Mouse (Mus musculus): Measurements from ENCODE around the gene Cd86. TPM values are rescaled to one million over a fixed set of nuclear protein-coding genes. Genes with fewer than 3 reads are reported as not detected.

The Cd86 gene
- polyA plus RNA-seq, 1 experiment: 31.7 TPM

DNA sequence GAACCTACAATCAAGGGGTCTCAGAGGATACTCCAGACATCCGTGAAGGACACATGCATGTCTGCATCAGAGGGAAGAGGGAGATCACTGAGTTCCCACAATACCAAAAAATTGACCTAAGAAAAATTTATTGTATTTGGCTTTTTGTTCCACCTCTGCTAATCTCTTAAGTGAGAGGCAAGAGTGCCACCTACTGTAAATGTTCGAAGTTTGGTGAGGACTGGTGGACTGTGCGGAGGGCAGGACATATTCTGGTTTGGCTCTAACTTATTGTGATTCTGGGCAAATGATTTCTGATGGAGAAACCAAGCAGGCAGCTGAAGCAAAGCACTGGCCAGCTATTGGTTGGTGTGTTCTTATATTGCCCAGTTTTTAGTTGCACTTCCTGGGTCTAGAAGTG, 43.6 kb downstream of the Cd86 start:
- Histone ChIP-seq H3K4me3 (ENCODE audit: insufficient read depth, low read length) (no peak overlapping the region), H3K27ac (ENCODE audit: insufficient read depth, low read depth, low read length) (no peak overlapping the region), H3K4me1 (ENCODE audit: control insufficient read depth, insufficient read depth, low read length) (peaks cover 24% of the 10 kb centered on the region)
- TF ChIP-seq POLR2A (IDR thresholded peaks at IDR 0.05; ENCODE audit: borderline replicate concordance, low read depth, low read length) (no peak), CTCF (IDR thresholded peaks at IDR 0.05; ENCODE audit: low read depth, low read length) (no peak)

DNA sequence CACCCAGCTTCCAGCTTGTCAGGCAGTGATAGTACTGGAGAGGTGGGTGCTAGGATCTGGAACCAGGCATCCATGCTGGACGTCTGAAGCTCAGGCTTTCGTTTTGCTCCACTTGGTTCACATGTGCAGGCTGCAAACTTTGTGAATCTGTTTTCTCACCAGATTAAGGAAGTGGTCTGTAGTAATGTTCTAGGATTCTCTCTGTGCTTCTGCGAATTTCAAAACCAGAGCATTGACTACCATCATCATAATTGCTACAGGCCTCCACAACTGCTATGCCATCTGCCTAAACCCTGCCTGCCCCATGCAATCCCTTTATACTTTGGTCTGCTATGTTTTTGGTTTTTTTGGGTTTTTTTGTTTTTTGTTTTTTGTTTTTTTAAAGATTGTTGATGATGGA, 44.8 kb downstream of the Cd86 start:
- Histone ChIP-seq H3K27ac (ENCODE audit: insufficient read depth, low read depth, low read length) (no peak overlapping the region), H3K4me3 (ENCODE audit: insufficient read depth, low read length) (no peak overlapping the region), H3K4me1 (ENCODE audit: control insufficient read depth, insufficient read depth, low read length) (peaks cover 17% of the 10 kb centered on the region)
- TF ChIP-seq CTCF (IDR thresholded peaks at IDR 0.05; ENCODE audit: low read depth, low read length) (no peak), POLR2A (IDR thresholded peaks at IDR 0.05; ENCODE audit: borderline replicate concordance, low read depth, low read length) (no peak)

- TF ChIP-seq POLR2A (IDR thresholded peaks at IDR 0.05; ENCODE audit: borderline replicate concordance, low read depth, low read length): no peak
- TF ChIP-seq CTCF (IDR thresholded peaks at IDR 0.05; ENCODE audit: low read depth, low read length): no peak
- no peak overlapping the region for H3K4me3 ChIP-seq (ENCODE audit: insufficient read depth, low read length)
- H3K27ac ChIP-seq (ENCODE audit: insufficient read depth, low read depth, low read length): no peak overlapping the region
- H3K4me1 ChIP-seq (ENCODE audit: control insufficient read depth, insufficient read depth, low read length): no peaks in the 10 kb centered on the region
Observed at GRCm38 (mm10) chr16:36613701-36614100, 52.2 kb downstream of the Cd86 start.

GRCm38 (mm10) chr16:36602632-36603031, 63.2 kb downstream of the Cd86 start:
- Histone ChIP-seq H3K4me3 (ENCODE audit: insufficient read depth, low read length) (no peak overlapping the region), H3K27ac (ENCODE audit: insufficient read depth, low read depth, low read length) (no peak overlapping the region), H3K4me1 (ENCODE audit: control insufficient read depth, insufficient read depth, low read length) (peaks cover 5% of the 10 kb centered on the region; the same call in 1 of the 2 replicates)
- TF ChIP-seq POLR2A (IDR thresholded peaks at IDR 0.05; ENCODE audit: borderline replicate concordance, low read depth, low read length) (no peak), CTCF (IDR thresholded peaks at IDR 0.05; ENCODE audit: low read depth, low read length) (no peak)

DNA sequence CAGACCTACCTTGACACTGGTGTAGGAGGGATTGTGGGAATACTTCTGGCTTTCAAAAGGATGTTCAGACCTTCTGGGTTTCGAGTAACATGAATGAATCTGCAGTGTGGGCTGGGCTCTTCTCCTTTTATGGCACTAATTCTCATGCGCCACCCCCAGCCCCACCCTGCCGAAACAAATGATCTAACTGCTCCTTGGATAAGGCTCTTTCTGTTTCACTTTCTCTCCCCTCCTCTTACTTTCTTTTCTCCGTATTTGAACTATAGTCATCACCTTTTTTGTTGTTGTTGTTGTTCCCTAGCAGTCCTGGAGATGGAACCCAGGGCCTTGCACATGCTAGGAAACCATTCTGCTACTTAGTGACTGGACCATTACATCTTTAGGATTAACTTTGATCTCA, 67.6 kb downstream of the Cd86 start:
- Histone ChIP-seq H3K4me1 (ENCODE audit: control insufficient read depth, insufficient read depth, low read length) (peaks cover 5% of the 10 kb centered on the region; the same call in 1 of the 2 replicates), H3K27ac (ENCODE audit: insufficient read depth, low read depth, low read length) (no peak overlapping the region), H3K4me3 (ENCODE audit: insufficient read depth, low read length) (no peak overlapping the region)
- no peak for TF ChIP-seq CTCF (IDR thresholded peaks at IDR 0.05; ENCODE audit: low read depth, low read length)
- no peak for TF ChIP-seq POLR2A (IDR thresholded peaks at IDR 0.05; ENCODE audit: borderline replicate concordance, low read depth, low read length)

GRCm38 (mm10) chr16:36596671-36597410, 69.0 kb downstream of the Cd86 start:
- TF ChIP-seq CTCF (IDR thresholded peaks at IDR 0.05; ENCODE audit: low read depth, low read length): no peak
- TF ChIP-seq POLR2A (IDR thresholded peaks at IDR 0.05; ENCODE audit: borderline replicate concordance, low read depth, low read length): no peak
- no peak overlapping the region for H3K27ac ChIP-seq (ENCODE audit: insufficient read depth, low read depth, low read length)
- no peak overlapping the region for H3K4me3 ChIP-seq (ENCODE audit: insufficient read depth, low read length)
- H3K4me1 ChIP-seq (ENCODE audit: control insufficient read depth, insufficient read depth, low read length): peaks cover 5% of the 10 kb centered on the region; the same call in 1 of the 2 replicates

DNA sequence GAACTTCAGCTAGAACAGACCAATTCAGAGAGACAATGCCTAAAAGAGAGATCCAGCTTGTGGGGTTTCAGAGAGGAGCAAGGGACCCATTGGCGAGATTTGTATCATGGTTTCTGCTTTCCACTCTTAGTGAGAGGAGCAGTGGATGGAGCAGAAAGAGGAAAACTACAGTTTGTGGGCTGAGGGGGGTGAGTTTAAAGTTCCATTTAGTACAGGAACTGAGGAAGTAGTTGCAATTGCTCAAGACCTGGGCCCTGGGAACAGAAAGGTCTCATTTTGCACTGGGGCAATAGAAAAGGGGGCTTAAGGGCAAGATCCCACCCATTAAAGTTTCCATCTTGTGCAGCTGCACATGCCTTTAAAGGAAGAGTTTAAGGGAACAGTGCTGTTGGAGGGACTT, 76.0 kb downstream of the Cd86 start:
- Histone ChIP-seq H3K4me1 (ENCODE audit: control insufficient read depth, insufficient read depth, low read length) (peaks cover 15% of the 10 kb centered on the region), H3K27ac (ENCODE audit: insufficient read depth, low read depth, low read length) (no peak overlapping the region), H3K4me3 (ENCODE audit: insufficient read depth, low read length) (no peak overlapping the region)
- no peak for TF ChIP-seq POLR2A (IDR thresholded peaks at IDR 0.05; ENCODE audit: borderline replicate concordance, low read depth, low read length)
- TF ChIP-seq CTCF (IDR thresholded peaks at IDR 0.05; ENCODE audit: low read depth, low read length): no peak

DNA sequence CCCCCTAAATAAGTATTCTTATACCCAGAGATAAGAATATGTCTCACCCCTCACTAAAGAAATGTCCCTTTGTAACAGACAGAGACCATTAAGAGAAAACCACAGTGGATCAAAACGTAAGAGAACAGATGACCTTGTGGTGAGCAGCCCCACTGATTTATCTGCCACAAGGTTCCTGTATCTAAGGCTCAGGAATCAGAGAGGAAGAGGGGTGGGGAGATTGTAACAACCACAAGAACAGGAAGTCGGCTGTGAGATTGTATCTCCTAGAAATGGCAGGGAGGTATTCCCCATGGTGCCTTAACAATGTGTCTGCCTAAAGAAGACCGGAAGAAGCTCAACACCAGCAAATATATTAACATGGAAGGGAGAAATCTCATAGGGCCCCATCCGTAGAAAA, 77.9 kb downstream of the Cd86 start:
- Histone ChIP-seq H3K27ac (ENCODE audit: insufficient read depth, low read depth, low read length) (no peak overlapping the region), H3K4me3 (ENCODE audit: insufficient read depth, low read length) (no peak overlapping the region), H3K4me1 (ENCODE audit: control insufficient read depth, insufficient read depth, low read length) (peaks cover 15% of the 10 kb centered on the region)
- TF ChIP-seq POLR2A (IDR thresholded peaks at IDR 0.05; ENCODE audit: borderline replicate concordance, low read depth, low read length): no peak
- TF ChIP-seq CTCF (IDR thresholded peaks at IDR 0.05; ENCODE audit: low read depth, low read length): no peak

GRCm38 (mm10) chr16:36582073-36582472, 83.8 kb downstream of the Cd86 start:
- TF ChIP-seq CTCF (IDR thresholded peaks at IDR 0.05; ENCODE audit: low read depth, low read length): no peak
- Histone ChIP-seq H3K4me1 (ENCODE audit: control insufficient read depth, insufficient read depth, low read length) (no peaks in the 10 kb centered on the region), H3K4me3 (ENCODE audit: insufficient read depth, low read length) (no peak overlapping the region), H3K27ac (ENCODE audit: insufficient read depth, low read depth, low read length) (no peak overlapping the region)

GRCm38 (mm10) chr16:36571942-36572341, 93.9 kb downstream of the Cd86 start:
- Histone ChIP-seq H3K4me3 (ENCODE audit: insufficient read depth, low read length) (no peak overlapping the region), H3K27ac (ENCODE audit: insufficient read depth, low read depth, low read length) (no peak overlapping the region), H3K4me1 (ENCODE audit: control insufficient read depth, insufficient read depth, low read length) (no peaks in the 10 kb centered on the region)
- TF ChIP-seq CTCF (IDR thresholded peaks at IDR 0.05; ENCODE audit: low read depth, low read length): no peak
- TF ChIP-seq POLR2A (IDR thresholded peaks at IDR 0.05; ENCODE audit: borderline replicate concordance, low read depth, low read length): no peak

All from bone marrow macrophage, adult 2 months (primary cell).